Mouse (Mus musculus): ENCODE measurements at regions not wholly inside any gene's neighbourhood (a gene's known extent, or its start where the extent isn't known, plus 50 kb on each side); places are given as distances from the start of the nearest gene placed in this dataset.
"Not testable (repeated sequence)": the region's sequence is repeated elsewhere in the genome, so short reads cannot be mapped to it uniquely, and the experiment has no call there.

GRCm38 (mm10) chr16:50847693-50848092 is 256.7 kb upstream of the Ccdc54 start:
- DNase-seq: peak; percentile 18

GRCm38 (mm10) chr16:50846505-50846904 is 255.6 kb upstream of the Ccdc54 start:
- DNase-seq: no peak

- peak; percentile 84 for DNase-seq
Measured at GRCm38 (mm10) chr16:50841677-50842580, 251.0 kb upstream of the Ccdc54 start.

- DNase-seq: peak; percentile 10
Measured at GRCm38 (mm10) chr16:50841205-50841604, 250.3 kb upstream of the Ccdc54 start.

DNA sequence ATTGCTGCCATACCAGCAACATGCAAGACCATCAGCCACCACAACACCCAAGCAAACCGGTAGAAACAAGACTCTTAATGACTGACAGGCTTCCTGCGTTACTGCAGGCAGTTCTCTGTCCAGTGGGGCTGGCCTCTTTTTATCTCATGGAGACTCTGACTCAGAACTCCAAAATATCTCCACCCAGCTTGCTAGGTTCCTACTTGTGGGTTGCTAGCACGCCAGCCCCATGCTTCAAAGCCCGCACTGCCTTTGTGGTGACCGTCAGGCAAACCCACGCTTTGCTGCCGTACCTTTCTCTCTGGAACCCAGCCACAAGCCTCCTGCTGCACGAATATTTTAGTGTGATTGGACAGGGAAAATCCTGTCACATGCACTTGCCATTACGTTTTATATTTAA is 248.7 kb upstream of the Ccdc54 start:
- peak; percentile 48 for DNase-seq

DNA sequence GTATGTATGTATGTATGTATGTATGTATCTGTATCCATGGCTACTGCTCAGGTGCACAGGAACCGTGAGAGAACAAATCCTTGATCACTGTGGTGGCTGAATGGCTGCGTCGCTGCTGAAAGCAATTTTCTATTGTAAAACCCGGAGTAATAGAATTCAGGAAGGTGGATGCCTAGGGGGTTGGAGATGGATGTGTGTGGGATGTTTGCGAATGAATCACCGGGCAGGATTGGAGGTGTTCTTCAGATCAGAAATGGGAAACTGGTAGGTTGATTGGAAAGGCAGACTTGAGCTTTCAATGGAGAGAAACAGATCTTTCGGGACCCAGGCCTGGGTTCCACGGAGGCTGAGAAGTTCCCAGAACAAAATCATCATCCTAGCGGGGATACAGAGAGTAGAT is 246.5 kb upstream of the Ccdc54 start:
- DNase-seq: no peak

DNA sequence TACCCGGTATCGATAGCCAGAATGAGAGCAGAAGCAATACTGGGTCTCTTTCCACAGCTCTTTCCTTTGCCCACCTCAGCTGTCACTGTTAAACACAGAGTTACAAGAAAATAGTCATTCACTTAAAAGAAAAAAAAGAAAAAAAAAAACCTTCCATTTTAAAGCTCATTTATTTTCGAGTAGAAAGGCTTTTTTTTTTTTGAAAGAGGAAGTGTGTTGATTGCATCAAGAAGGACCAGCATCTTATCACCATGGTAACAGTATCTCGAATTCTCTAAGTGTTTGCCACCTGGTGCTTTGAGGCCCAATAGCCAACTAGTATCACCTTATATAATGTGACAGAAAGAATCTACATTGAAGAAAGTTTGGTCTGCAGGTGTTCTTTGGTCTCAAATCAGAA is 245.5 kb upstream of the Ccdc54 start:
- no peak for DNase-seq

DNA sequence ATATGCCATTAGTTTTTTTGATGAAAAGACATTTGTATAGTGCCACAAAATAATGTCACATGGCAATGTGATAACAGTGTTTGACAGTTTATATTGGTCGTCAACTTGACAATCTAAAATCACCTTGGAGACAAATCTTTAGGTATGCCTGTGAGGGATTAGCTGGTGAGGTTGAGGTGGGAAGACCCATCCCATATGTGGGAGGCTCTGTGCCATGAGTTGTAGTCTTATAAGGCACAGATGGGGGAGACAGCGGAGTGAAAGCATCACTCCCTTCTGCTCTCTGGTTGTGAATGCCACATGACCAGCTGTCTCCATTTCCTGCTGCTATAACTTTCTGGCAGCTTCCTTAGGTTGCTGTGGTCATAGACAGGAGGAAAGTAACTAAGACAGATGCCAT is 242.4 kb upstream of the Ccdc54 start:
- DNase-seq: no peak

- DNase-seq: no peak
Measured at GRCm38 (mm10) chr16:50822352-50822751, 231.4 kb upstream of the Ccdc54 start.

DNA sequence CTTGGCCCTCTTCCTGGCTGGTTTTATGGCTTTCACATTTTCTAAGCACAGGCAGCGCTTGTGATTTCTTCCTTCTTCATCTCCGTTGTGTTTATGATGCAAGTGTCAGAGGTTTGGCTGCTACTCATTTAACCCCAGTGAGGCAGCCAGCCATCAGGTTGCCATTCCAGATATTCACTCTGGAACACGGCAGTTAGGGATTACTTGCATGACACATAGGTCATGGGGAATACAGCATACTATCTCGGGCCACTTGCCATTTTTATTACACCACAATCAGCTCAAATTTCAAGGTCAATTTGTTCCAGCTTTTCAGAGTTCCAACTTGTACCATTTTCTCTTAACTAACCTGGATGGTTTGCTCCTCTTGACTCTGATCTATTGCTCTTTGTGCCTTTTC is 223.7 kb upstream of the Ccdc54 start:
- no peak for DNase-seq

GRCm38 (mm10) chr16:50799145-50799794 is 208.3 kb upstream of the Ccdc54 start:
- DNase-seq: peak; percentile 80

DNA sequence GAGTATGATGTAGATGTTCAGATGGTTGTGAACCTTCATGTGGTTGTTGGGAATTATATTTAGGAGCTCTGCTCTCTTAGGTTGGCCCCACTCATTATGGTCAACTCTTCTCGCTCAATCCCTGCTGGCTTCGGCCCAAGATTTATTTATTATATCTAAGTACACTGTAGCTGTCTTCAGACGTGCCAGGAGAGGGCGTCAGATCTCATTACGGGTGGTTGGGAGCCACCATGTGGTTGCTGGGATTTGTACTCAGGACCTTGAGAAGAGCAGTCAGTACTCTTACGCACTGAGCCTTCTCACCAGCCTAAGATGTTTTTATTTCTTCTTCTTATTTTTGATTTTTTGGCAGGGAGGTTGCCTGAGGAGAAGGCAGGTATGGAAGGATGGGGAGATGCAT is 207.1 kb upstream of the Ccdc54 start:
- no peak for DNase-seq

DNA sequence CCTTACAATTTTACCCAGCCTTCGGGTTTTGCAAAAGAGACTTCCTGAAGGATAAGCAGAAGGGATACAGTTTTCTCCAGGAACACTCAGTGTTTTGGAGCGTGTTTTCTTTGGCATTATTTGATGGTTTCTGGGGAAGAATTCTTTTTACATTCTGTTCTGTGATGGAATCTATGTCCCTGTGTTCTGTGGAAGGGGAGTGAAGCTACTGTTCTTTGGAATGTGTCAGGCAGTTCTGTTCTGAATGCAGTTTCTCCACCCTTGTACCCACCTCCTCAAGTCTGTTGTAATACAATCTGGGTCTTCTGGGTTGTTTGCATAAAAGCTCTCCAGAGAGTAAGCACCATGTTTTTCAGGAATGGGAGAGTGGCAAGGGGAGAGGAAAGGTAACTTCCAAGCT is 202.0 kb upstream of the Ccdc54 start:
- no peak for DNase-seq

DNA sequence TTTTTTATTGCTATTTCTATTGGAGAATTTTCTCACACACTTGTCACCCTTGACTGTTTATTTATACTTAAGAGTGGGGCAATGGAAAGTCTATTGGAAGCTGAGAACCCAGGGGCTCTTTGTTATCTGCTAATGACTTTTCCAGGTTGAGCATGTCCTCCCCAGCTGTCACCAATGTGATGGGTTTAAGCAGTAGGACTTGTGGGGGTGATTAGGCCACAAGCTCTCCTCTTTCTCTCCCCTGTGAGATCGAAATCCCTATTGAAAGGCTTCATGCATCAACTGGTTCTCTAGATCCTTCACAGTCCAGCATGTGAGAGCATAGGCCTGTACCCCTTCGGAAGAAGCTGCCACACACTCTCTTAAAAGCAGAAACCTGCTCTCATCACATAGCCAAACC is 201.6 kb upstream of the Ccdc54 start:
- DNase-seq: no peak

- DNase-seq: no peak
Measured at GRCm38 (mm10) chr16:50788702-50789101, 197.7 kb upstream of the Ccdc54 start.

GRCm38 (mm10) chr16:50786199-50786598 is 195.2 kb upstream of the Ccdc54 start:
- DNase-seq: no peak

DNA sequence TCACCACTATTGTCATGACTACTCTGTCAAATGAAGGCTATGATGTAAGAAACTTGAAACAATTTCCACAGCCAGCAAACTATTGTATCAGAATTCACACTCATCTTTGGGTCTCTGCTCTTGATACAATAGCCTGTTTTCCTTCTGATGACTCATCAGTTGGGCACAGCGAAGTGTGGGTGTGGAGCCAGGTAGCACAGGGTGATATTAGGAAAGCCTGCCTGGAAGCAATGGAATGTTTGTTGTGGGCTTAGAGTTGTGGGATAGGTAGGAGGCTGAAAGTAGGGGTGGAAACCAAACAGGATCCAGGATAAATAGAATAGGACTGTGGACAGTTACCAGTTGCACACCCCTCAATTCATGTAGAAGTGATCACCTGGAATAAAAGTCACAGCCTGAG is 194.4 kb upstream of the Ccdc54 start:
- no peak for DNase-seq

GRCm38 (mm10) chr16:50784651-50785228 is 193.8 kb upstream of the Ccdc54 start:
- no peak for DNase-seq

- peak; percentile 49 for DNase-seq
Measured at GRCm38 (mm10) chr16:50783784-50784650, 193.1 kb upstream of the Ccdc54 start.

- DNase-seq: no peak
Measured at GRCm38 (mm10) chr16:50783240-50783639, 192.3 kb upstream of the Ccdc54 start.

DNA sequence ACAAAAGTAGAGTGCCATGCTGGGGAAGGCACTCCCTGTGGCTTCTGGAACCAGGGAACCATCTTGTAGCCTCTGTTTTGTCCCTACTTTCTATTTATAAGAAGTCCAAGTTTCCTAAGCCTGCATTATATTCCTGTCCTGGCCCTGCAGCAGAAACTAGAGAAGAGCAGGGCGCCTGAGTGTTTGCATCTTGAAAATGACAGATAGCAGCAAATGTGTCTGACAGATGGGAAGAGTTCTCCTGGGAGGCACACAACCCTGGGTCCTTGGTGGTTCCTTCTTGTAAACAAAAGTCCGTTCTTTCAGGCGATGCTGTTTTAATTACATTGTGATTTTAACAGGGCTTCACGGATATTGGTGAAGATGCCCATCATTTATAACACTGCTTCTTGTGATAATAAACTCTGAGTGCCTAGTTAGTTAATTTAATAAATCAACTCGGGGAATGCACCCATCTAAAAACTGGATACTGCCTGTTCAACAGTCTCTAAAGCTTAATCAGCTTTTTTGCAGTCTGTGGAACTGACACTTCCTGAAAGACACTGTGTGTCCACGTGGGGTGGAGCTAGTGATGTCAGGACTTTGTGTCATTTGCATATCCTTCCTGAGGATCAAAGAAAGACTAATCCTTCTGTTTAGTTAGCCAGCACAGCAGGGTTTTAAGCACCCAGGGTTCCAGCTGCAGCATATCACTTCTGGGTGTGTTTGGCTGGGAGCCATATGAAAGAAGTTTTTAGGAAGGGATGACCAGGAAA is 188.3 kb upstream of the Ccdc54 start:
- no peak for DNase-seq

DNA sequence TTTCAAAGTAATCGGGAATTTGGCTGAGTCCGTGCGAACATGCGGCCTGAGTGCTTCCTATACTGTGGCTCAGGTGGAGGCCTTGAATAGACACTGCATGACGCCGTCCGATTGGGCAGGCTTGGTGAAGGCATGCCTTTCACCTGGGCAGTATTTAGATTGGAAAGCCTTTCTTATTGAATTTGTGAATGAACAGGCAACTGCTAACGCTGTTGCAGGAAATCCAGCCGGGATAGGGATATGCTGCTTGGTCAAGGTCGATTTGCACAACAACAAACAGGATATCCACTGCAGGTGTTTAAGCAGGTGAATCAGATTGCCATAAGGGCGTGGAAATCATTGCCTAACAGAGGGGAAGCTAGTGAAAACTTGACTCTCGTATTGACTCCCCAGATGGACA is 183.7 kb upstream of the Ccdc54 start:
- not testable (repeated sequence) for DNase-seq
